Mouse (Mus musculus): ENCODE results near the gene Cenpa. TPM values are rescaled to one million over a fixed set of nuclear protein-coding genes. Genes with fewer than 3 reads are reported as not detected.

Gene Cenpa
- polyA plus RNA-seq, 1 experiment, result 6.3 TPM

DNA sequence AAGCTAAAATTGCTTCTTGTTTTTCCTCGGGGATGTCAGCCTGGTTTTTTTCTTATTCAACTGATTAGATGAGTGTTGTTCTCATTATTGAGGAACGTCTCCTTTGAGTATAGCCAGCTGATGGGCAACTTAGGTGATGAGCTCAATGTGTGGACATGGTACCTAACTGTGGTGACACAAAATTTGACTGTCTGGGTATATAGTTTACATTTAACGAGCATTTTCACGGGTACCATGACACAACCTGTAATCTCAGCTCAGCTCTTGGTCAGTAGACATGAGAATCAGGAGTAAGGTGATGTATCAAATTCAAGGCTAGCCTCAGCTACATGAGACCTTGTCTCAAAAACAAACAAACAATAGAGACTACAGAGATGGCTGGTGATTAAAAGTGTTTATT is 50.9 kb downstream of the Cenpa start:
- WGBS, result 77% methylated on average over 4 of the region's 4 CpGs
- Histone ChIP-seq H3K4me1 (ENCODE audit: control insufficient read depth, insufficient read depth, low read length) (peaks cover 4% of the 10 kb centered on the region; the same call in 1 of the 2 replicates), H3K27me3 (replicated peaks; ENCODE audit: control insufficient read depth, insufficient read depth, low read length) (peaks cover 2% of the 10 kb centered on the region; the same call in 1 of the 2 replicates), H3K27ac (ENCODE audit: insufficient read depth, low read depth, low read length) (no peak overlapping the region), H3K4me3 (ENCODE audit: insufficient read depth, low read depth, low read length) (no peak overlapping the region), H3K36me3 (ENCODE audit: control insufficient read depth, insufficient read depth, low read length) (no peaks in the 10 kb centered on the region)
- DNase-seq, result no peak
- TF ChIP-seq CTCF (conservative IDR thresholded peaks at IDR 0.05; ENCODE audit: insufficient read depth, insufficient read length, low read depth, low read length) (no peak), POLR2A (IDR thresholded peaks at IDR 0.05; ENCODE audit: low read depth, low read length) (no peak)

DNA sequence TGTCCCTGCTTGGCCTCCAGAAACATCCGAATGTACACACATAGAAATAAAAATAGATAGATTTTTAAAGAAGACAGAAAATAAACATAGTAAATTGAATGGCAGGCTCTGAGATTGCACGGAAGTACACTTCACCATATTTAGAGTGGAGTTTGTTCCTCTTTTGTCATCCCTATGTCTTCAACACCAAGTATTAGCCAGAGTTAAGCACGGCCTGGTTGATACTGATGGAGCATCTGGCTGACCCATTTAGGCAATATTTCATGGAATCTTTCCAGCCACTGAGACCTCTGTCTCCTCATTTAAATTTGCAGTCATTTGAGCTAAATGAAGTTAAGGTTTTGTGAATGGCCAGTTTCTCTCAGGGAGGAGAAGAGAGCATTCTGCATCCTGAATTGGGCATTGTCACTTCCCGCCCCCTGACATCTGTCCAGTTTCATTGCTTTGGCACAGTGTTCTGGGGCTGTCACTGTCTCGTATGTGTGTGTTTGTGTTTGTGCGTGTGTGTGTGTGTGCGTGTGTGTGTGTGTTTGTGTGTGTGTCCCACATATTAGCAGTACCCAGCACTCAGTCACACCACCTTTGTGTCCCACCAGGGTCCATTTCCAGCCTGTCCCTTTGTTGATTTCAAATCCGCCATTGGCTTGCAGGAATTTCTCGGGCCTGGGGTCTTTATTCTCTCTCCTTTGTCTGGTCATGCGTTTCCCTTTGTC is 51.6 kb downstream of the Cenpa start:
- TF ChIP-seq POLR2A (IDR thresholded peaks at IDR 0.05; ENCODE audit: low read depth, low read length) (no peak), CTCF (conservative IDR thresholded peaks at IDR 0.05; ENCODE audit: insufficient read depth, insufficient read length, low read depth, low read length) (no peak)
- Histone ChIP-seq H3K27me3 (replicated peaks; ENCODE audit: control insufficient read depth, insufficient read depth, low read length) (no peaks in the 10 kb centered on the region), H3K27ac (ENCODE audit: insufficient read depth, low read depth, low read length) (no peak overlapping the region), H3K4me1 (ENCODE audit: control insufficient read depth, insufficient read depth, low read length) (no peaks in the 10 kb centered on the region), H3K4me3 (ENCODE audit: insufficient read depth, low read depth, low read length) (no peak overlapping the region), H3K36me3 (ENCODE audit: control insufficient read depth, insufficient read depth, low read length) (no peaks in the 10 kb centered on the region)
- WGBS, result 82% methylated on average over 10 of the region's 10 CpGs
- no peak for DNase-seq

GRCm38 (mm10) chr5:30721935-30722334 is 55.4 kb downstream of the Cenpa start:
- no peak for DNase-seq
- H3K36me3 ChIP-seq (ENCODE audit: control insufficient read depth, insufficient read depth, low read length), result no peaks in the 10 kb centered on the region
- no peak overlapping the region for H3K27ac ChIP-seq (ENCODE audit: insufficient read depth, low read depth, low read length)
- no peak overlapping the region for H3K4me3 ChIP-seq (ENCODE audit: insufficient read depth, low read depth, low read length)
- H3K27me3 ChIP-seq (replicated peaks; ENCODE audit: control insufficient read depth, insufficient read depth, low read length), result no peaks in the 10 kb centered on the region
- no peaks in the 10 kb centered on the region for H3K4me1 ChIP-seq (ENCODE audit: control insufficient read depth, insufficient read depth, low read length)
- no peak for TF ChIP-seq POLR2A (IDR thresholded peaks at IDR 0.05; ENCODE audit: low read depth, low read length)
- no peak for TF ChIP-seq CTCF (conservative IDR thresholded peaks at IDR 0.05; ENCODE audit: insufficient read depth, insufficient read length, low read depth, low read length)
- WGBS, result 82% methylated on average over 8 of the region's 8 CpGs

Other genes starting within 250 kb of the Cenpa start
- gene Otof, start 204.8 kb upstream of the Cenpa start, polyA plus RNA-seq (2012; rRNA removed), result 0.05 TPM in 1 of 2 replicates, not detected in the other
- 0.19 TPM in 1 of 2 replicates, not detected in the other for gene 1700001C02Rik, start 200.7 kb upstream of the Cenpa start, polyA plus RNA-seq (2012; rRNA removed)
- not detected in 2 replicates for gene Cib4, start 120.9 kb upstream of the Cenpa start, polyA plus RNA-seq (2012; rRNA removed)
- gene Kcnk3, start 78.6 kb upstream of the Cenpa start, polyA plus RNA-seq (2012; rRNA removed), result 25.0 and 30.0 TPM in 2 replicates
- 51.2 and 70.6 TPM in 2 replicates for gene Slc35f6, start 18.8 kb upstream of the Cenpa start, polyA plus RNA-seq (2012; rRNA removed)
- gene Dpysl5, start 44.8 kb downstream of the Cenpa start, polyA plus RNA-seq (2012; rRNA removed), result 0.54 and 0.58 TPM in 2 replicates
- 44.3 and 45.3 TPM in 2 replicates for gene Mapre3, start 147.9 kb downstream of the Cenpa start, polyA plus RNA-seq (2012; rRNA removed)
- gene Tmem214, start 201.2 kb downstream of the Cenpa start, polyA plus RNA-seq (2012; rRNA removed), result 81.3 and 92.5 TPM in 2 replicates
- gene Agbl5, start 221.9 kb downstream of the Cenpa start, polyA plus RNA-seq (2012; rRNA removed), result 22.6 and 24.1 TPM in 2 replicates
- 377 and 422 TPM in 2 replicates for gene Ost4, start 241.0 kb downstream of the Cenpa start, polyA plus RNA-seq (2012; rRNA removed)
- 55.6 and 63.8 TPM in 2 replicates for gene Emilin1, start 246.6 kb downstream of the Cenpa start, polyA plus RNA-seq (2012; rRNA removed)

All from kidney, adult 2 months (tissue).